Mouse (Mus musculus) mature B cell (primary cell): ENCODE results near the gene Fggy.

Source experiments
- in situ Hi-C: fragments of 300-500 bp; cut with MboI; formaldehyde crosslinking; loops from 2 replicates; pipeline ENCODE4 v1.14.3; 2019

Gene Fggy

DNA sequence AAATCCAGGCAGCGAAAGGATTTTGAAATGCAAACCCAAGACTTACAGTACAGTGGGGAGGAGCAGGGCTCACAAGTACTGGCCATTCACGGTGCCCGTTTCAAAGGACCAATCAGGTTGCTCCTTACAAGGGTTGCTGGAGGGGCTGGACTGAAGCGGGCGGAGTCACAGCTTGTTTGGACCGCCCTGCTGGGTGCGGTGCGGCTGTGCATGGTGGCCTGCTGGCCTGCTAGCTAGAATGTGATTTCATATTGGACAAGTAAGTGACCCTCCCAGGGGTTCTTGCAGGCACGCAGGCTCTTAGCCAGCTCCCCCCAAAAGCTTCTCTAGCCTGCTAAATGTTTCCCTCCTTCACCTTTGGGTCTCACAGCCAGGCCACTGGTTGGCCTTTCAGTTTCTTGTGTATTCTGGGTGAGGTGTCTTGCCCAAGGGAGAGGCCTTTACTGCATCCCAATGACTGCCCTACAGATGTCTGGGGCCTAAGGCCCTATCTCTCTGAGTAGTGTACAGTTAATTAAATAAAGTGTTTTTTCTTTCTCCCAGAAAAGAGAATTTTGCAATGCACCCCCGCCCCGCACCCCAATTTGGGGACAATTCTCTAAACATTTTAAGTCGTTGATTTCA lies at the start of gene Fggy:
Gene Fggy (plus strand): TSS at position 175 of the 624 bp plus-strand sequence.
- in situ Hi-C loops = no loop called here

DNA sequence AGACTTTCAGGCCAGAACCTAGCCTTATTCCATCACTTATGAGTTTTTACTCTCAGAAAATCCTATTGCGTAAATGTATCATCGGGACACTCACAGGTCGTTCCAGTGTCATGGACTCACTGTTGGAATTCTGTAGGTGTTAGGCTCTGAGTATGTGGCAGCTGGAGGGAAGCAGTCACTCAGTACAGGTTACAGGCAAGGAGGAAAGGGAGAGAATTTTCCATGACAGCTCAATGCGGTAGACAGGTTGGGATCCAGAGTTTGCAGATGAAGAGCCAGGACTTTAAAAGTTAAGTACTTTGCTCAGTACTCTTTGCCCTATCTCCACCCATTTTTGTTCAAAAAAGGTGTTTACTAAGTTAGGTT lies 49.4 kb upstream of the Fggy start:
- in situ Hi-C loops = no loop called here

DNA sequence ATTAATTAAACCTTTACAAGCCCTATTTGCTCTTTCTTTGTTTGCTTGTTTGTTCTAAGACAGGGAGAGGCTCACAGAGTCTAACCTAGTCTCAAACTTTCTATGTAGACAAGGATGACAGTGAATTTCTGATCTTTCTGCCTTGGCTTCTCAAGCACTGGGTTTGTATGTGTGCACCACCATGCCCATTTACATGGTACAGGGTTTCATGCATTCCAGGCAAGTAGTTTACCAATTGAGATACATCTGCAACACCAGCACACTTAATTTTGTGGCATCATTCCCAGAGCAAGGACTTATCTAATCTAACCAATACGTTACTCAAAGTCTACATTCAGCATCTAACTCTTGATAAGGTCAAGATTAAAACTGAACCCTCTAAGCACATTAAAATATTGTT lies 38.9 kb upstream of the Fggy start:
- in situ Hi-C loops = no loop called here

DNA sequence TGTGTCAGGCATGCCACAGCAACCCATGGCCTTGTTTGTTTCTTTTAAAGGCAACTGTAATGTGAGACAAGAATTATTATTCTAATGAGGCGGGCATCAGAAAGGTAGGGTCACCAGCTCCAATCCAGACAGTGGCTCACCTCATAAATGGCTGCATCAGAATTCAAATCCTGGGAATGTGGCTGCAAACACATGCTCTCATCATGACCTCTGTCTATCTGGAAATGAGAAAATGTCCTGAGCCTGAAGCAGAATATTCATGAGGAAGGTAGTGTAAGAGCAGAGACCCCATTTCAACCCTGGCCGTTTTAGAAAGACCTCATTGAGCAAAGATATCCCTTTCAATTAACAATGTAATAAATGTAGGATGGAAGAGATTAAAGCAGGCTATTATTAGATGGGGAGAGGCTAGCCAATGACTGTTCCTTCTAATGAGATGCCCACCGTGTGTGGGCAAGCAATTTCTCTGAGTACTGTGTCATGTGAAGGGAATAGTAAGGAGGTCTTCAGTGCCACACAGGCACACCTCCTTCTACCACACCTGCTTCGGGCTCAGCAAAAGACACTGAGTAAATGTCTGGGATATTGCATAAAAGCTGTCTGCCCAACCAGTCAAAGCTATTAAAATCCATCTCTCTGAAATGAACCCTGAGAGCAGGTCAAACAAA lies 37.2 kb upstream of the Fggy start:
- in situ Hi-C loops = no loop called here

DNA sequence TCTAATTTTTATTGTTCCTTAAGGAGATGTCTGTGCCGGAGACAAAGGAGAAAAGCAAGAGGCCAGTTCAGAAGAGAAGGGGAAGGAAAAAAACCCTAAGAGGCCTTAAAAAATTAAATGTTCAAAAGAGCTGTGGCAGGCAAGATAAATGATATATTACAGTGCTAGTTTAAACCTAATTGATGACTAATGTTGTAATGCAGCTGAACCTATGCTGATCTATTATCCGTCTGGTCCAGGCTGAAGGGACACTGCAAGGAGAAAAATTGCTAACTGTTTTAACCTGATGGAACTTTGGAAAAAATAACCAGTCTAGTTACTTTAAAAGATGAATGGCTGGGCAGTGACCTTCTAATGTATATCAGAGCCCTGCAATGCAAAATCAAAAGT lies 36.7 kb upstream of the Fggy start:
- in situ Hi-C loops = no loop called here

DNA sequence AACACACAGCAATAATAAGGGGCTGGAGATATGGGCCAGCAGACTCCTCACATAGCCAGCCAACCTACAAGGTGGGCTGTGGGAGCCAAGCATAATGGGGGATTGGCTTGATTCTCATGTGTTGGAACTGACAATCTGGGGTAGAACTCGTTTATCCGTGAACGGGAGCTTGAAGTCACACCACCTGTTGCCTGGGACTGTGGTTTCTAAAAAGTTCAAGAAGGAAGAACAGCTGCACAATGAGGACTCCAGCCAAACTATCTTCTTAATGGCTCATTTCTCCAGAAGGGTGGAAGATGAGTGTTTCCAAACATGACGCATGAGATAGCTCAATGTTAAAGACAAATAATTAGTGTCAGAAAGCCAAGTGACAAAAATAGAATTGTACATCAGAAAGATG lies 30.7 kb upstream of the Fggy start:
- in situ Hi-C loops = no loop called here

DNA sequence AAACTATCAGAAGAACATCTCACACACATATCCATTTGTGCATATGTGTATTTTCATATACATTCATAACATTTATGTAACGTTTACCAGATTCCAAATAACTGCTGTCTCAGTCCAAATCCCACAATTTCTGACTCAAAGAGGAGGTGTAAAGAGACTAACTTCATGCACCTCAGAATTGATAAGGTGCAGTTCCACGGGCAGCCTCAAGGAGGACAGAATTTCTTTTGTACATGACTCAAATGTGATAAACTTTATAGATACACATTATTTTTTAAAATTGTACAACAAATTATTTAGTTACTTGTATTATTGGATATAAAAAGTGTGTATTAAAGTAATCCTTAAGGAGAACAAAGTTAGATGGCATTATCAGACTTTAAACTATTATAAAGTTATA lies 26.6 kb upstream of the Fggy start:
- in situ Hi-C loops = no loop called here

DNA sequence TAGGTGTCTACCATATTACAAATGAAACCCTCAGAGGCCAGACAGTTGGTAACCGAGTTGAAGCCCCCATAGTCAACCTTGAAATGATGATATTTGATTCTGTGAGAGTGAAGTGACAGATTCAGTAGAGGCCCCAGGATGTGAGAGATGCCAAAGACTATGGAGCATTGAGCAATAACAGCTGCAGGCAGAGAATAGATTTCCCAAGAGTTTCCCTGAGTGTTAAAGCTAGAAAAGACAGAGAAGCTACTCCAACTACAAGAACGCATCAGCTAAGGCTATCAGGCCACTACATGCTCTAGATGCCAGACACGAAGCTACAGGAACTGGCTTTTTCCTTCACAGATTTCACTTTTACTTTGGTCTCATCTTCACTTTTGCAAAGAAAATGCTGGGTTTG lies 23.4 kb upstream of the Fggy start:
- in situ Hi-C loops = no loop called here

DNA sequence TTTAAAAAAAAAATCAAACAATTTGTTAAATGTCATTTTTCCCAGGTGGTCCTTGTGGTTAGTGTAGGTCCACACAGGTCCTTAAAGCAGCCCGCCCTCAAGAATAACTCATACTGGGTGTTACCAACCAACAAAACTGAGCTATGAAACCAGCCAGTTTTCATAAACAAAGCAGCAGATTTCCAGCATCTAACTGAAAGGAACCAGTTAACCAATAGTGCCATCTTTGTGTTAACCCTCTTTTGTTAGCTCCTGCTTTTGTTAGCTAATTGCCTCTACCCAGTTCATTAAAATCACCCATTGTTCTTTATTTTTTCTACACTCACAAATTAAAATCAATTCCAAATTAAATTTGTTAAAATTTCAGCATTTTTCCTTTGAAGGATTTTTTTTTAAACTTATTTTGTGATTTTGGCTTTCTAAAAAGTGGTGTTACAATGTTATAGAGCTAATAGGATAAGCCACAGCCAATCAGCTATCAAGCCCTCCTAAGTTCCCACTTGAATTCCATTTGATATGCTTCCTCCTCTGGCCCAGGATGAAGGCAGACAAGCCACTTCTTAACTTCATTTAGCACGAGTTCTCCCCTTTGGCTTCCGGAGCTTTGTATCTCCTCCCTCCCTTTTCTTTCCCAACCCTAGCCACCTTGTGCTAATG lies 15.8 kb upstream of the Fggy start:
- in situ Hi-C loops = no loop called here

DNA sequence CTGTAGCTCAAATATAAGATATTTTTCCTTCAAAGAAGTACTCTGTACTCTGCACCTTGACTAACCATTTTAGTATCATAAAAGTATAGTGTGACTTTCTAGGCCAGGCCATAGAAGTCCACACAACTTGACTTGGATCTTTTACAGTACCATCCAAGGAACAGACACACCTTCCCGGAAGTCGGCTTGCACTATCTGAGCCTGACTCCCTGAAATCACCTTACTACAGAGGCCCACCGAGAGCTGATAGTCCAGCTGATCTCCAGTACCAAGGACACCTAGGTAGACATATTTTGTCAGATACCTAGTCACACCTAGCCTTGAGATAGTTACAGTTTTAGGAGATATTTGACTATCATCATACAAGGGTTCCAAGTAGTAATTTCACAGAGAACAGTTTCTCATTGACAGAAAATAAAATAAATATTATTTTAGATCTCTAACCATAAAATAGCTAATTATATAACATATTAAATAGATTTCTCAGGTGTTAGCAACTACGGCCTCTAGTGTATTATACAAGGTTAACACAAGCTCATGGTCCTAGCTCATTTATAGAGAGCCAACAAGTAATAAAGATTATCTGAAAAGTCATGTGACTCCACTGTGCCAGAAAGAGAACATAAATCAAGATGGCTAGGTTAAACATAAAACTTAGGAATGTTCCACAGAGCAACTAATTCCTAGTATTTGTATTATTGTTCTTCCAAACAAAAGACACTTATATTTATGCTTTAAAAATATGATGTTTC lies 15.1 kb upstream of the Fggy start:
- in situ Hi-C loops = no loop called here

DNA sequence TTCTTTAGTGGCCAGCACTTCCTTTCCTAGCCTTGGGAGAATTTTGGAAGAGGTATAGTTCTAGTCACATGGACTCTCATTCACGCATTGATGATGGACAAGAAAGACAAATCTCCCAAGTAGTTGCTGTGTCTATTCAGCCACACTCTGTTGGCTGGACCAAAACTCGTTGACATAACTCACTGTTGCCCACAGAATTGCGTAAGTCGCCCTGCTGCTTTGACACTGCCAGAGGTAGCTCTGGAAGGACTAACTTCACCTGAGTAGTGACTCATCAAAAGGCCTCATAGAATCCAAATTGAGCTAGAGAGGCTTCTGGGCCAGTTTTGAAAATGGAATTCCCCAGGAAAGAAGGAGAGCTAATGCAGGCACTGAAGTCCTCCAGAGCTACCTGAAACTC lies 13.8 kb upstream of the Fggy start:
- in situ Hi-C loops = no loop called here

DNA sequence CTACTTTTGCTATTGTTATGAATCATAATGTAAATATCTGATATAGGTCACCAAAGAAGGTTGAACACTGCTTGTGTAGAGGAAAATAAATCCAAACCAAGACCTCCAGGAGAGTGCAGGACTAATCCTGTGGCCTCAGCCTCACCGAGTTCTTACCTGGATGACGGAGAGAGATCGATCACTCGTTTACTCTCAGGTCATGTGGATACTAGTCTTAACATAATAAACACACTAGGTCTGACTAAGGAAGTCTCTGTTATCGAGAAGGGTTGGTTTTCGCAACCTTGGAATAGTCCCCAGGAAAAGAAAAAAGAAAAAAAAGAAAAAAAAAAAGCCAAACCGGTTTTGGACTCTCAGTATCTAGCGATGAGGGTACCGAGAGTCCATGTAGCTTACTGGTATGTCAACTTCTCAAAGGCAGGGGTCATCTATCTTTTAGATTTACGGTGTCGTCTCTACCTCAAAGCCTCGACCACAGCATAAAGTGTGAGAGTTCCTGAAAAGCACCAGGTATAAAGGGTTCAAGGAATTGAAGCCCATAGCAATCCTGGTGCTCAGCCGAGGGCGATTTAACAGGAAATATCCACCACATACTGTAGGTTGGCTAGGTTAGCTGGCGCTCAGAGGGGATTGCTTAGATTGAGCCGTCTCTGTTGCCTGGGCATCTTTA lies 509 bp upstream of the Fggy start:
- in situ Hi-C loops = no loop called here

DNA sequence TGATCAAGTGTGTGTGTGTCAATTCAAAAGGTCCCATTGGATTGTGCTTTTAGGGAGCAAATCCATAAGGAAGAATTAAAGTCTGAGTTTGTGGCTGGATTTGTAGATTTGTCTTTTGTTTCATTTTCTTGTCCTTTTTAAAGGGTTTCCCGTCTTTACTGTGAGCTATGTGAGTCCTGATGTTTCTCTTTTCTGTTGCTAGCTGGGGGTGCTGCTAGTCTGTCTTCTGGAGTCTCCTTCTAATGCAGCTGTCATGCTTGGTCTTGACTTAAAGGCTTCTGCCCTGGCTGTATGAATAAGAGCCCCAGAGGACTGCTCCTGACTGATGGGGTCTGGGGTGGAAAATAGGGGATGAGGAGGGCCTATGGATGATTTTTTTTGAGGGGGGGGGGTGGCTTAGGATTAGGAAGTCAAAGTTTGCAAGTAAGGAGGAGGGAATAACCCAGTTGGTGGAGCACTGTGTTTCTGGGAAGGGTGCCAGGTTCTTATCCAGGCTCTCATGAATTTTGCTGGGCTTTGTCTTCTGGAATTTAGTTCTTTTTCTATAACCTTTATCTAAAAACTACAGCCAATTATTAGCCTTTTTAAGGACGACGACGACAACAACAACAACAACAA lies 1.1 kb downstream of the Fggy start:
- in situ Hi-C loops = no loop called here

DNA sequence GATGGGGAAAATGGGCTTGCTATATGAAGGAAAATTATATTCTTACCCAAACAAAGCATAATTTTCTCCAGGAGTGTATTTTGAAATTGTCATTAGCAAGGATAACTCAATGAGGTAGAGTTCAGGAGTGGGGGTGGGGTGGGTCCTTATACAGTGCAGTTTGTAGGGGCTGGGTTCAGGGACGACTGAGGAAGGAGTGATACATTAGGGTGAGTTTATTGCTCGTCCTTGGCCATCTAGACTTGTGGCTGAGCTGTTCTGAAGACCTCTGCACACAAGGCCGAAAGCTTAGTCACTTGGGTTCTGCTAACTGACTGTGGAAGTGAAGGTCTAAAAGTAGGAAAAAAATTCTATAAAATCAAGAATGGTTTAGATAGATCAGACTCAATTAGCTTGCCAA lies 14.3 kb downstream of the Fggy start:
- in situ Hi-C loops = no loop called here

DNA sequence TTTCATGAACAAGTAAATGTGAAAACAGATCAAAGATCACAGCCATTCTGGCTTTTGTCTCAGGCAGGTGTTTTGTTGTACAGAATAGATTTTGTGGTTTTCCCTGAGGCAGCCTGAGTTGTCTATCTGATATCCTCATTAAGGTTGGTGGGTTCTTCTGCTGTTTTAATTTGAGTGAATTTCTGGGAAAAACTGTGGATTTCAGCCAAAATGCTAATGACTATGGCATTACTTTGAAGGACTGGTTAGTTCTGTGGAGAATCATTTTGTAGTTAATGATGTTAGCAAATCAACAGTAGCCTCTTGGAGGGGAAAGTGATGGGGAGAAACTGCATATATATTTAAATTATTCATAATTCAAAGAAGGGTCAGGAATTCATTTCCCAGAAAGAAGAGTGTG lies 16.4 kb downstream of the Fggy start:
- in situ Hi-C loops = no loop called here

DNA sequence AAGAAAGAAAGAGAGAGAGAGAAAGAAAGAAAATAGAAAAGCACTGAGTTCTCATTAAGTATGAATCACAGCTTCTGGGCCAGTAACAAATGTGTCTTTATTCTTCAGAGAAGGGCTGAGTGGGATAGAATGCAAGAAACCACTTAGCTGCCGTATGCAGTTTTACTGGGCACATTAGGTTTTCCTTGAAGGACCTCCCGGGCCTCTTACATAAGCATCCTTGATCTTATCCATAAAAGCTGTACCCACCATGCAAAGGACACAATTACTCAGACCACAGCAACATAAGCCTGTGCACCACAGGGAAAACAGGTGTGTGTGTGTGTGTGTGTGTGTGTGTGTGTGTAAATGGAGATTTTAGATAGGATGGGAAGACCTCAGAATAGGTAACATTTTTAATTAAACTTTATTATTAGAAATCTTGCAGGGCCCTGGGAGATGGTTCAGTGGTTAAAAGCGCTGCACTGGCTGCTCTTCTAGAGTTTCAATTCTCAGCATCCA lies 18.2 kb downstream of the Fggy start:
- in situ Hi-C loops = no loop called here

DNA sequence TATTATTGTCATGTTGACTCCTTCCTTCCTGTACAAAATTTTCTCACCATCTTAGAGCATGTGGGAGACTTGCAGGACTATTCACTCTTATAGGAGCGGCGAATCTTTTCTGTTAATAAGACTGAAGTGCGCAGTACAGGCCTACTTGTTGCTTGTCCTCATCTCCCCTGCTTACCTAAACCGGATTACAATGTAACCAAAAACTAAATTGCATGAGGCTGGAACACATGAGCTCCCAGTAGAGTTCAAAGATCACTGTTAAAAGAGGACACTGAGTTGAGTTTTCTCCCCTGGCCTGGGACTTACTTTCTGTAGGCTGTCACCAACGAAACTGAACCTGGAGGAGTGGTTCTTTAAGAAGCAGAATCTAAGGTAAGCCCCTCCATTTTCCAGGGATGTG lies 21.9 kb downstream of the Fggy start:
- in situ Hi-C loops = no loop called here

DNA sequence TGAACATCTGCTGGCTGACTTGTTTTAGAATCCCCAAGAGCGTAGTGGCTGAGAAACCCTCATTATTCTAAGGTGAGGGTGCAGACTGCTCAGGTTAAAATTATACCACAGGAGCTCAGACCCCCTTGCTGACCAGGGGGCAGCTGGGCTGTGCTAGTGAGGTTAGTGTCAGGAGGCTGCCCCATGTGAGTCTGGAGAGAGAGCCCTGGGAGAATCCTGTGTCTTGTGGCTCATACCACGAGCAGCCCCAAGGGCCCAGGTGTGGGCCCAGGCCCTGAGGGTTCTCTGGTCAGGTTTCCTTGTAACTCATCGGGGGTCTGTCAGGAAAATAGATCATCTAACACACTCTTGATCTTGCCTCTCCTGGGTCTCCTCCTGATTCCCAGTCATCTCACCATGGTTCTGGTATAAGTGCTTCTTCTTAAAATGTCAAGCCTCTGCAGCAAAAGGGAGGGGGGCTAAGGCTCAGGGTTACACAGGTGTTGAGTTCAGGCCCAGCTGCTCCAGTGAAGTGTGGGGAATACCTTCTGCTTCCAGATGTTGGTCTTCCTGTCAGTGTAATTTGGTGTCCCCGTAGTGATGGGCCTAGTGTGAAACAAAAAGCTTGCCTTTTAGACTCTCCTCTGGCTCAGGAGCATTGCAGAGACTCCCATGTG lies 26.9 kb downstream of the Fggy start:
- in situ Hi-C loops = no loop called here

DNA sequence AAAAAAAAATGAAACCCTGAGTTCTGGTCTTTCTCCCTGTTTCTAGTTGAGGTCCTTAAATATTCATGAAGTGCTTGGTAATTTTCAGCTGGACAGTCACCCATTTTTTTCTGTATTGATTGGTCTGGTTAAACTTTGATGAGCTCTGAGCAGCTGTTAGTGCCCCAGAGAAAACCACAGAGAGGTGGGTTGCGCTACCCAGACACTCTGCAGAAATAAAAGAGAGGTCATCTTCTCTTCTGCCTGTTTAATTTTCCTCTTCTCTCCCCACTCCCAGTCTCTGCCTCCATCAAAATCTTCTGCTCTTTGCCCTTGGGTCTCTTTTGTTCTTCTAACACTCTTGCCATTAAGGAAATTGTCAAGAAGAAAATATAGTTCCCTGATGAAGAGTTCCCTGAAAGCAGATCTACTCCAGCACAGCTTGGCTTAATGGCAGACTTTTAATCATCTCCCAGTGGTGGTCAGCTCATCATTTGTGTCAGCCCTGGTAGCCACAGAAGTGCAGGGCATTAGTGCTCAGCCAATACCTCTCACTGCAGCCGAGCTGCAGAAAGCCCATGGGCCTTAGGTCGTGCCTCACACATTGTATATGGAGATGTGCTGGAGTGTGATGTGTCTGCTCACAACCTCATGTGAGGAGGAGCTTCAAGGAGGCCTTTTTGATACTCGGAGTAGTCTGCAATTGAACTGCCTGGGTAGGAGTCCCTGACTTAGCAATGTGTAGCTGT lies 29.1 kb downstream of the Fggy start:
- in situ Hi-C loops = no loop called here

DNA sequence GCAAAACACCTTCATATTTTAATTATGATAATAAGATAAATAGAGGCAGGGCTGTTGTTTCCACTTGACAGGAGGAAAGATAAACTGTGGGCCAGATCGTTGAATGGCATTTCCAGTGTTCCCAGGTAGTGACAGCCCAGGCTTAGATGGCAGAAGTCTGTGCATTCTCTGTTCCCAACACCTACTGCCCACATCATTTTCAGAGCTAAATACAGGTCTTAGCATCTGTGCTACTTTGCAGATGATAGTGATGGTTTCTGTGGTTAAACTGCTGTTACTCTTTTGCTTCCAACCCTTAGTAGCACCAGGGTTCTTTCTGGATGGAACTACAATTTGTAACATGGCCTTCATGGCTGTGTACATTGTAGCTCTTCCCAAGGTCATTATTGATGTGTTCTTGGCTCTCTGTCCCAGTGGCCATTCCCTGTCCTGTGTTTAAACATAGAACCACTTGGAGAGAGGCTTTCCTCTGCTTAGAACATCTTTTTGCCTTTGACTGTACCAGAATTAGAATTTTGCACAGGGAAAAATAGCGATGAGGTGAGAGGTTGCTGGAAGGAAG lies 31.5 kb downstream of the Fggy start:
- in situ Hi-C loops = no loop called here
